Mouse (Mus musculus) liver, adult 2 months (tissue): Measurements from ENCODE around the gene Gm20388. TPM values are rescaled to one million over a fixed set of nuclear protein-coding genes. Genes with fewer than 3 reads are reported as not detected.

Experiments used
- DNase-seq: peaks from one replicate; pipeline ENCODE4 v3.0.0-alpha.2; 2011; ENCODE audit warnings: low read depth, low spot score; ENCODE audit errors: extremely low read depth
- H3K27ac ChIP-seq: fragments of 200-500 bp; replicated peaks from 2 replicates; pipeline ENCODE4 v1.5.1; 2012; ENCODE audit warnings: low read depth, mild to moderate bottlenecking, control low read depth, inconsistent platforms, low read length; ENCODE audit not compliant: insufficient read depth
- H3K27me3 ChIP-seq: fragments of 200-500 bp; 2 replicates; pipeline ENCODE4 v1.6.1; 2012; ENCODE audit warnings: mild to moderate bottlenecking, moderate library complexity, low read length, inconsistent platforms; ENCODE audit not compliant: control insufficient read depth, insufficient read depth
- H3K36me3 ChIP-seq: fragments of 200-500 bp; 2 replicates; pipeline ENCODE4 v1.6.1; 2012; ENCODE audit warnings: low read length, inconsistent platforms; ENCODE audit not compliant: control insufficient read depth, insufficient read depth
- H3K4me1 ChIP-seq: fragments of 200-500 bp; 2 replicates; pipeline ENCODE4 v1.6.1; 2011; ENCODE audit warnings: low read length; ENCODE audit not compliant: control insufficient read depth, insufficient read depth
- H3K4me3 ChIP-seq: fragments of 200-500 bp; 2 replicates; pipeline ENCODE4 v1.5.1; 2011; ENCODE audit warnings: low read depth, mild to moderate bottlenecking, control low read depth, low read length, moderate library complexity; ENCODE audit not compliant: insufficient read depth
- H3K79me2 ChIP-seq: fragments of 200-500 bp; 2 replicates; pipeline ENCODE4 v1.6.1; 2012; ENCODE audit warnings: inconsistent platforms, mild to moderate bottlenecking, low read length, moderate library complexity; ENCODE audit not compliant: control insufficient read depth, insufficient read depth
- H3K9ac ChIP-seq: fragments of 200-500 bp; 2 replicates; pipeline ENCODE4 v1.6.1; 2012; ENCODE audit warnings: low read depth, mild to moderate bottlenecking, control low read depth, inconsistent platforms, low read length
- CTCF ChIP-seq: fragments of 200-500 bp; IDR thresholded peaks from 2 replicates; pipeline ENCODE4 v1.5.1; 2011; ENCODE audit warnings: low read depth, low read length, control low read depth
- POLR2A ChIP-seq: fragments of 200-500 bp; IDR thresholded peaks from 2 replicates; pipeline ENCODE4 v1.6.1; 2011; ENCODE audit warnings: low read length, control low read depth; ENCODE audit not compliant: insufficient read depth; ENCODE audit errors: extremely low read depth
- WGBS: fragments of 180-500 bp; shearing (Covaris S2); methylation state at CpG from one replicate; pipeline ENCODE4 v1.1.7; 2018; 5-methylcytosine and 5-hydroxymethylcytosine counted together
- polyA plus RNA-seq: library from polyadenylated mRNA; depleted of rRNA; stranded (reverse); fragments of >200 nt; gene quantifications from 2 replicates; pipeline ENCODE4 v1.2.3, GENCODE M21; 2012
- total RNA-seq: library from RNA; depleted of rRNA; stranded (reverse); fragments of >200 nt; gene quantifications from 2 replicates; pipeline ENCODE4 v1.2.3, GENCODE M21; 2014

Gene Gm20388
- total and polyA plus RNA-seq, 2 experiments: 6.4 to 19.9 TPM

GRCm38 (mm10) chr8:120688511-120688910 is 777.9 kb downstream of the Gm20388 start:
- WGBS: 86% methylated on average over 7 of the region's 7 CpGs
- Histone ChIP-seq H3K9ac (no peak overlapping the region), H3K27ac (no peak overlapping the region), H3K27me3 (no peaks in the 10 kb centered on the region), H3K4me3 (no peak overlapping the region), H3K79me2 (no peaks in the 10 kb centered on the region), H3K36me3 (no peaks in the 10 kb centered on the region), H3K4me1 (no peaks in the 10 kb centered on the region)
- no peak for TF ChIP-seq CTCF
- no peak for TF ChIP-seq POLR2A
- no peak for DNase-seq

- WGBS: 46% methylated on average over 4 of the region's 4 CpGs
- 0 out of 2 replicates have a peak, but pooled peaks cover 3% of the 10 kb centered on the region for H3K4me1 ChIP-seq
- no peaks in the 10 kb centered on the region for H3K27me3 ChIP-seq
- DNase-seq: no peak
- no peak overlapping the region for H3K27ac ChIP-seq
- H3K4me3 ChIP-seq: no peak overlapping the region
- no peak overlapping the region for H3K9ac ChIP-seq
- no peaks in the 10 kb centered on the region for H3K79me2 ChIP-seq
- TF ChIP-seq CTCF: no peak
- TF ChIP-seq POLR2A: no peak
- H3K36me3 ChIP-seq: no peaks in the 10 kb centered on the region
Measured at GRCm38 (mm10) chr8:120692934-120693333, 782.3 kb downstream of the Gm20388 start.

DNA sequence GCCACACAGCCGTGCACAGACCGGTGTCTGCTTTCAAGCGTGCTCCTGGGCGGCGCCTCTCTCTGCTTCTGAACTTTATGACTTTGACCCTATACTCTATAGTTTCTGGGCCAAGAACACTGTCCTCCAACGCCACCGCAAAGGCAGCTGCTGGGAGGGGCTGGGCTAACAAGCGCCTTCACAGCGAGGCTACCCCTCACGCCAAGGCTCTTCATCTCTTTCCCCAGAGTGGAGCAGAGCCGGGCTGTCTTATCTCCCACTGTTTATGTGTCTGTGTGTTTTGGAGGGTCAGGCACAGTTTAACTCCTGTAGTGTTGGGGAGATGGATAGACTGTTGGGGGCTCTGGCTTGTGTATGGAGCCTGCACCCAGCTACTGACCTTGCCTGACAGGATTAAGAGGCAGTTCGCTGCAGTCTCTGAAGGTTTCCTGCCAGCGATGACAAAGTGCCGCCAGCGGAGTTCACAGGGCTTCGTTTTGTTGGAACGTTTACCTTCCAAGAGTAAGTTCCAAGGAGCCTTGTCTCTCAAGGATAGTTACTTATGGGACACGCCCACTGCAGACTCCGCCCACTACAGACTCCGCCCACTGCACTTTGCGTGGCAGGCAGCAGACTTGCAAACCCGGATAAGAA is 783.3 kb downstream of the Gm20388 start:
- Histone ChIP-seq H3K27ac (no peak overlapping the region), H3K4me3 (no peak overlapping the region)

GRCm38 (mm10) chr8:120696401-120697153 is 785.9 kb downstream of the Gm20388 start:
- Histone ChIP-seq H3K9ac (no peak overlapping the region), H3K4me3 (no peak overlapping the region), H3K36me3 (no peaks in the 10 kb centered on the region), H3K4me1 (peaks cover 8% of the 10 kb centered on the region), H3K79me2 (no peaks in the 10 kb centered on the region), H3K27me3 (no peaks in the 10 kb centered on the region), H3K27ac (no peak overlapping the region)
- no peak for DNase-seq
- TF ChIP-seq POLR2A: no peak
- no peak for TF ChIP-seq CTCF
- 67% methylated on average over 13 of the region's 13 CpGs for WGBS

More for the DNA sequence above, 783.3 kb downstream of the Gm20388 start:
- Histone ChIP-seq H3K9ac (no peak overlapping the region), H3K4me1 (0 out of 2 replicates have a peak, but pooled peaks cover 3% of the 10 kb centered on the region), H3K36me3 (no peaks in the 10 kb centered on the region), H3K79me2 (no peaks in the 10 kb centered on the region), H3K27me3 (no peaks in the 10 kb centered on the region)
- no peak for TF ChIP-seq POLR2A
- TF ChIP-seq CTCF: no peak
- peak; percentile 15 for DNase-seq
- WGBS: 37% methylated on average over 22 of the region's 22 CpGs

GRCm38 (mm10) chr8:120697154-120697978 is 786.7 kb downstream of the Gm20388 start:
- no peak for DNase-seq
- H3K27me3 ChIP-seq: no peaks in the 10 kb centered on the region
- WGBS: 70% methylated on average over 17 of the region's 17 CpGs

More at GRCm38 (mm10) chr8:120697154-120697978, 786.7 kb downstream of the Gm20388 start:
- peaks cover 8% of the 10 kb centered on the region for H3K4me1 ChIP-seq
- no peak overlapping the region for H3K4me3 ChIP-seq
- H3K9ac ChIP-seq: no peak overlapping the region
- no peaks in the 10 kb centered on the region for H3K79me2 ChIP-seq
- TF ChIP-seq CTCF: no peak
- TF ChIP-seq POLR2A: no peak
- H3K36me3 ChIP-seq: no peaks in the 10 kb centered on the region
- H3K27ac ChIP-seq: no peak overlapping the region
